Mouse (Mus musculus) ES-Bruce4 (cell line): Measurements from ENCODE around the gene 1700025F22Rik.

Experiments used
- CTCF ChIP-seq: IDR thresholded peaks from one replicate; pipeline ENCODE4 v1.8.1; 2011; ENCODE audit warnings: low read depth, low read length
- EP300 ChIP-seq: IDR thresholded peaks from 2 replicates; pipeline ENCODE4 v1.6.1; 2011; ENCODE audit warnings: low read depth, low read length; ENCODE audit not compliant: insufficient read depth

DNA sequence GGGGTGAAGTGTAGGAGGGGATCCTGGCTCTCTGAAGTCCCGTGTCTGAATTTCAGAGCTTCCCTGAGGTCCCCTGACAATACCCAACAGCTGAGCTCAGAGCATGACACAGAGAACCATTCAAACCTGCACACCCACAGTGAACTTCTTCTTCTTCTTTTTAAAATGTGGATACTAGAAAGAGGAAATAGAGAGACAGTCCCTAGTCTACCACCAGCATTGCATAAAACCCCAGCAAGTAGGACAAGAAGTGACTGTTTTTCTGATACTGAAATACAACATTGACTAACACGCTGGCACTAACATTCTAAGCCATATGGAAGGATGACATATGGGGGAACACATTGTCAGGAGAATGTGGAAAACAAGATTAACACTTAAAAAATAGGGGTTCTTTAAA, 45.8 kb downstream of the 1700025F22Rik start:
- TF ChIP-seq CTCF (no peak), EP300 (no peak)
